Mouse (Mus musculus) heart, adult 11 months (tissue): ENCODE data around the gene Ppp2r5a.

Experiments
- DNase-seq: peaks from one replicate; pipeline ENCODE4 v3.0.0; 2022

The Ppp2r5a gene

DNA sequence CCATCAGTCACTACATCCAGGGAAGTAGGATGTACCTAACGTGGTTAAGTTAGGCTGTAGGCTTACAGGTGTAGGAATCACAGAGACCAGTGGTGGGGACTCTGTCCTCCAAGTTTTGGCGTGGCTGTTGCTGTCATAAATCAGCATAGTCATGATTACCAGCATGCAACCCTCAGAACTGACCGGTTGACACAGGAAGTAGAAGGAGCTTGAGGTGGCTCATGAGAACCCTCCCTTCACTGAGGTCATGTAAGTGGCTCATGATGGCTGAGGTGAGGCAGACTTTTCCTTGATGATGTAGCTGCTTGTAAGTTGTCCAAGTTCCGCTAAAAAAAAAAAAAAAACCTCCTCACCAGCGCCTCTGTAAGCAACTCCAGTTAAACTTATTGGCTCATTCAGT lies 14.0 kb upstream of the Ppp2r5a start:
- DNase-seq, result peak; percentile 84

GRCm38 (mm10) chr1:191416611-191417010 lies 13.5 kb upstream of the Ppp2r5a start:
- peak; percentile 57 for DNase-seq

DNA sequence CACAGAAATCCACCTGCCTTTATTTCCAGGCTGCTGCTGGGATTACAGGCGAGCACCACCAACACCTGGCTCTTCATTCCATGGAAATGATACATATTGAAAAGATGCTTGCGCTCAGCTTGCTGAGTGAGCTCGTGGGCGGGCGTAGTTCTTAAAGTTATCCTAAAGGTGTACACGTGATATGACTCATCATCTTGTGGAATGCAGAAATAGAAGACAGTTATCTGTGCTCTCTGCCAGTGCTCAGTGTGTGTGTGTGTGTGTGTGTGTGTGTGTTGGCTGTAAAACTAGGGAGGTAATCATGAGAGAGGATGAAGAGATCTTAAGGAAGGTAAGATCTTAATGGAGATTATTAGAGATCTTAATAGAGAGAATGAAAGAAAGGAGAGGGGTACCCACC lies 11.4 kb upstream of the Ppp2r5a start:
- no peak for DNase-seq

- peak; percentile 74 for DNase-seq
Observed at GRCm38 (mm10) chr1:191413691-191414415, 10.8 kb upstream of the Ppp2r5a start.

DNA sequence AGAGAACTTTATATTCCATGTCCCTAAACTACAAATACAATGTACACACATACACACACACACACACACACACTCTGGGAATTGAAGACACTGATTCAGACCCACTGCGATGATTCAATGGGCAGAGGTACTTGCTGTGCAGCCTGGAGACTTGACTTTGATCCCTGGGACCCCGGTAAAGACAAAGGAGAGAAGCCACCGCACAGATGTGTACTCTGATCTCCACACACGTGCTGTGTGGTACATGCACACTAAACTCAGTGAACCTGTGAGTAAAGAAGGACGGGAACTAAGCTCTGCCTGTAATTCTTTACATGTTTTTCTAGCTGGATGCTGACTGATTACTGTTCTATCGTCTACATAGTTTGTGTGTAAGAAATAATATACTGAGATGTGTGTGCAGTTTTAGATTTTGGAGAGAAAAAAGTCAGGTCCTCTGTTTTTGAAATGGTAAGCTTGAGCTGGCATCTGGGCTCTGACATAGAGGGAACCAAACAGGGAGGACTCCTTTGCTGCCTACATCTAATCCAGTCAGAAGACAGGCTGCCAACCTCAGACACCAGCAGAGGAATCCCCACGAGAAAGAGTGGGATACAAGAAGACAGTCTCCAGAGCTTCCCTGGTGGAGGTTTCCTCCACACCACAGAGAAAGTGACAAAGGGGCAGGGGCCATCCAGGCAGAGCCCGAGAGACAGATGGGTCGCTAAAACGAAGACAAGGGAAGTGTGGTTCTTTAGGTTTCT lies 7.4 kb upstream of the Ppp2r5a start:
- peak; percentile 78 for DNase-seq

DNA sequence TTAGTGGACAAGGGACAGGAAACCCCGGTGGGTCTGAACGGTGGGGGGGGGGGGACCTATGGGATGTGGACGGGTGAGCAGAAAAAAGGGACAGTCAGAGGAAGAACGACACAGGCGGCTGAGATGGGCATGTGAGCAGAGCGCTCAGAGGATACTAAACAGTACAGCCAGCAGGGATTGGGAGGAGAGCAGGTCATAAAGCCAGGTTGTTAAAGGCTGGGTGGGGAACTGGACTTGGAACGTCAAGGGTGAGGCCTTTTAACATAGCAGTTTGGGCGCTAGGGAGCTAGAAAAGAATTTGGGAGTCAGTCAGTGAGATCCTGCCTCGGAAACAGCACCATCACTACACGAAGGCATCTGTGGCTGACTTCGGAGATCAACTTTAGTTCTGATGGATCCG lies 4.2 kb upstream of the Ppp2r5a start:
- DNase-seq, result peak; percentile 62

- peak; percentile 53 for DNase-seq
Observed at GRCm38 (mm10) chr1:191406516-191406915, 3.4 kb upstream of the Ppp2r5a start.

- DNase-seq, result peak; percentile 78
Observed at GRCm38 (mm10) chr1:191404721-191405329, 1.8 kb upstream of the Ppp2r5a start.

- peak; percentile 81 for DNase-seq
Observed at GRCm38 (mm10) chr1:191404301-191404700, 1.2 kb upstream of the Ppp2r5a start.

DNA sequence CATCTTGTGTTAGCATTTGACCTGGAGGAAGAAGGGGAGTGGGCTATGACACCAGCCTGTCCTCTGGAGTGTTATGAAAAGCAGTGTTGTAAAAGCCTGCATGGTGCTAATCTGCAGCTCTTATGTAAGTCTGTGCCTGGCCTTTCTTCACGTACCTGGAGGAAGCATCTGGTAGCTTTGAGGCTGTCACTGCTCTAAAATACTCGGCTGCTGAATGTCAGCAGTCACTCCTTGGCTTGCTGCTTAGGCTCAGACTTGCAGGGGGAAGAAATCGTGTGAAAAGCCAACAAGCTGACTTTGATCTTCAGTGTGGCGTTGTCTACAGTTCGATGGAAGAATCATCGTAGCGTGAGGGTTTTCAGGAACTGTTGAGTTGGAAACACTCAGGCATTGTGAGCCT lies 566 bp downstream of the Ppp2r5a start:
- DNase-seq, result peak; percentile 52

GRCm38 (mm10) chr1:191396897-191397849 lies 5.9 kb downstream of the Ppp2r5a start:
- peak; percentile 100 for DNase-seq

DNA sequence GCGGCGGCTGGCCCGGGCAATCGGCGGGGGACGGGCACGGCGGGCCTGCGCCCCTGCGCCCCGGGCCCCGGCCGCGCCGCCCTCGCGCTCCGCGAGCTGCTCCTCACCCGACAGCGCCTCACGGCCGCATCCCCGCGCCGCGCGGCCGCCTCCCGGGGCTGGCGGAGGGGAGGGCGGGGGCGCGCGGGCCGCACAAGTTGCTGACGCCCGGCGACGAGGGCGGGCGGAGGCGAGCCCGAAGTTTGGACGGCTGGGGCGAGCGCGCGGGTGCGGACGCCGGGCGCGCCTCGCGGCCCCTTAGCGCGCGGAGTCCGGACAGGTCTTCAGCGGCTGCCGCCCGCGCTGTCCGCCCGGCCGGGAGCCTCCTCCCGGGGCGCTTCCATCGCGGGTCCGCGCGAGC lies 6.6 kb downstream of the Ppp2r5a start:
- DNase-seq, result peak; percentile 98

- DNase-seq, result peak; percentile 97
Observed at GRCm38 (mm10) chr1:191395871-191396433, 7.1 kb downstream of the Ppp2r5a start.

DNA sequence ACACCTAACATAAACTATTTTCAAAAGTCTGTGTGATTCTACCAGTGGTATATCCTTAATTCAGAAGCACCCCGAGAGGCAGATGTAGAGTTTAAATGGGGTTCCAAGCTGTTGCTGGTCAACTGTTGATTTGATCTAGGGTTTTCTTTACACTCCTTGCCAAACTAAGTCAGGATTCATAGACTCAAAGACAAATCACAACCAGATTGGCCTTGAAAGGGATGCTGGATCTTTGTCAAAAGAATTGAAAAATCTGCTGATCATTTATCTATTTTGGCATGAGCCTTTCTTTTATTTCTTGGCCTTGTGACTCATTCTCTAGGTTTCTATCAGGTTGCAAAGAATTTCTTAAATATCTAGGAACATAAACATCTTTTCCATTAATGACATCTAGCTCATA lies 7.9 kb downstream of the Ppp2r5a start:
- peak; percentile 28 for DNase-seq

GRCm38 (mm10) chr1:191394126-191394525 lies 8.9 kb downstream of the Ppp2r5a start:
- DNase-seq, result peak; percentile 80

GRCm38 (mm10) chr1:191393536-191393935 lies 9.5 kb downstream of the Ppp2r5a start:
- no peak for DNase-seq

- DNase-seq, result peak; percentile 94
Observed at GRCm38 (mm10) chr1:191391311-191391710, 11.8 kb downstream of the Ppp2r5a start.

- DNase-seq, result peak; percentile 91
Observed at GRCm38 (mm10) chr1:191384786-191385430, 18.2 kb downstream of the Ppp2r5a start.

- peak; percentile 79 for DNase-seq
Observed at GRCm38 (mm10) chr1:191381955-191382736, 20.9 kb downstream of the Ppp2r5a start.

- peak; percentile 64 for DNase-seq
Observed at GRCm38 (mm10) chr1:191380843-191381242, 22.2 kb downstream of the Ppp2r5a start.

DNA sequence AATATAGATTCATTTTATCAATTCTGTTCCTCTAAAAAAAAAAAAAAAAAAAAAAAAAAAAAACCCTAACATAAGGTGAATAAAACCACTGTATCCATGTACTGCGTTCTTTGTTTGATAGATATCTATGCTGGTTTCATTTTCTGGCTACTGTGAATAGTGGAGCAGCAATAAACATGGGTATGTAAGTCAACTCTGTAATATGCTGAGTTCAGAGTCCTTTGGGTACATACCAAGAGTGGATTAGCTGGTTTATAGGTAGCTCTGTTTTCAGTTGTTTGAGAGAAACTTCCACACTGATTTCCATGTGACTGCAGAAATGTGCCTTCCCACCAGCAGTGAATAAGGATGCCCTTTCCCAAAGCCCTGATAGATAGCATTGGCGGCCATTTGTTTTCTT lies 25.0 kb downstream of the Ppp2r5a start:
- DNase-seq, result no peak
